9 mouse cellular contexts compared by ENCODE assay signal in genomic region chr13:3891479-3892087, GRCm38 (mm10). TPM values are rescaled to one million over a fixed set of nuclear protein-coding genes. Genes with fewer than 3 reads are reported as not detected.
DNase-seq lines count a peak whose midpoint lies in the region; ATAC-seq and TF ChIP-seq lines count a peak whose summit lies in the region.
"Had no signal": no experiment of that assay in that cellular context is flagged by ENCODE, and none has a peak within 500 bp of the region (broad histone marks: within the 10 kb centered on the region; RNA-seq: fewer than 3 reads in every experiment).

No protein-coding gene starts in this region.

- TF ChIP-seq CTCF in lung, postnatal 0 days (IDR thresholded peaks at IDR 0.05): no peak

- no peaks in the 10 kb centered on the region for H3K9me3 ChIP-seq in lung, postnatal 0 days (ENCODE audit: low read length)
- no peaks in the 10 kb centered on the region for H3K9me3 ChIP-seq in kidney, embryonic 14.5 days (ENCODE audit: control insufficient read depth, low read length)
- no peaks in the 10 kb centered on the region for H3K9me3 ChIP-seq in neural tube, embryonic 13.5 days

- no peak for DNase-seq in lung, postnatal 0 days (ENCODE audit: low spot score)
- DNase-seq in lung, postnatal 4 days: no peak
- peak; percentile 96 for DNase-seq in fat pad, adult 2 months (ENCODE audit: extremely low read depth, low read depth, low spot score)
- no peak for DNase-seq in gastrocnemius, postnatal 25 days
- DNase-seq in cerebellum, postnatal 36 days: no peak
- no peak for DNase-seq in natural killer cell, adult 2 months (ENCODE audit: low spot score in 2 of 2)

- H3K27ac ChIP-seq in lung, postnatal 0 days (ENCODE audit: low read length): peak overlapping the region; percentile 2
- H3K27ac ChIP-seq in kidney, embryonic 14.5 days (ENCODE audit: low read depth, low read length): no peak overlapping the region
- H3K27ac ChIP-seq in neural tube, embryonic 13.5 days (replicated peaks): no peak overlapping the region

- peaks cover 10% of the 10 kb centered on the region; the same call in 1 of the 2 replicates for H3K4me1 ChIP-seq in lung, postnatal 0 days (ENCODE audit: insufficient read depth, low read depth, low read length)
- peaks cover 7% of the 10 kb centered on the region; the same call in 1 of the 2 replicates for H3K4me1 ChIP-seq in kidney, embryonic 14.5 days (ENCODE audit: control insufficient read depth, insufficient read depth, low read length)
- H3K4me1 ChIP-seq in neural tube, embryonic 13.5 days (replicated peaks): 0 out of 2 replicates have a peak, but pooled peaks cover 5% of the 10 kb centered on the region

- H3K4me3 ChIP-seq in lung, postnatal 0 days (ENCODE audit: low read depth, low read length): peak overlapping the region; percentile 59
- peak overlapping the region; percentile 64 for H3K4me3 ChIP-seq in kidney, embryonic 14.5 days (ENCODE audit: low read length)
- peak overlapping the region; percentile 49 for H3K4me3 ChIP-seq in neural tube, embryonic 13.5 days

- TF ChIP-seq EP300 in lung, postnatal 0 days (IDR thresholded peaks at IDR 0.05): no peak

- H3K36me3 ChIP-seq in lung, postnatal 0 days (ENCODE audit: insufficient read depth, low read length): peaks cover 13% of the 10 kb centered on the region
- H3K36me3 ChIP-seq in kidney, embryonic 14.5 days (ENCODE audit: control insufficient read depth, insufficient read depth, low read length): peaks cover 26% of the 10 kb centered on the region
- H3K36me3 ChIP-seq in neural tube, embryonic 13.5 days: peaks cover 21% of the 10 kb centered on the region

- WGBS in lung, postnatal 0 days: 33% methylated on average over 8 of the region's 8 CpGs
- 31% methylated on average over 8 of the region's 8 CpGs for WGBS in kidney, embryonic 14.5 days
- 41% methylated on average over 8 of the region's 8 CpGs for WGBS in neural tube, embryonic 13.5 days

- no peaks in the 10 kb centered on the region for H3K27me3 ChIP-seq in lung, postnatal 0 days (replicated peaks; ENCODE audit: insufficient read depth, low read length)
- no peaks in the 10 kb centered on the region for H3K27me3 ChIP-seq in kidney, embryonic 14.5 days (ENCODE audit: control insufficient read depth, insufficient read depth, low read length)
- H3K27me3 ChIP-seq in neural tube, embryonic 13.5 days: no peaks in the 10 kb centered on the region

- no peak for ATAC-seq in lung, postnatal 0 days
- no peak for ATAC-seq in kidney, embryonic 14.5 days (ENCODE audit: low FRiP score, low TSS enrichment)
- no peak for ATAC-seq in neural tube, embryonic 13.5 days (ENCODE audit: low read depth)

- peak overlapping the region; percentile 45 for H3K9ac ChIP-seq in lung, postnatal 0 days (replicated peaks; ENCODE audit: low read depth)
- peak overlapping the region; percentile 12; the same call in 1 of the 2 replicates for H3K9ac ChIP-seq in kidney, embryonic 14.5 days (ENCODE audit: low read depth, low read length)
- no peak overlapping the region for H3K9ac ChIP-seq in neural tube, embryonic 13.5 days

- H3K4me2 ChIP-seq in lung, postnatal 0 days (replicated peaks; ENCODE audit: low read depth, low read length): peak overlapping the region; percentile 66
- peak overlapping the region; percentile 47 for H3K4me2 ChIP-seq in kidney, embryonic 14.5 days (replicated peaks; ENCODE audit: low read depth, low read length)
- H3K4me2 ChIP-seq in neural tube, embryonic 13.5 days: peak overlapping the region; percentile 69

RNA-seq across cellular contexts. Expression of gene Net1, which starts 26.4 kb away (rescaled TPM):
- 83.7 and 91.5 TPM in 2 replicates for polyA plus RNA-seq in lung, postnatal 0 days (2015; fragmentation: Nextera tagmentation; extraction: Ambion mirVana)
- polyA plus RNA-seq in kidney, embryonic 14.5 days (2014; fragmentation: Nextera tagmentation; extraction: Ambion mirVana): 28.5 and 43.9 TPM in 2 replicates
- polyA plus RNA-seq in neural tube, embryonic 13.5 days (2015; fragmentation: Nextera tagmentation; extraction: Ambion mirVana): 18.0 and 21.4 TPM in 2 replicates
- total RNA-seq in gastrocnemius, postnatal 25 days (2021): 10 to 100 TPM; 38.7 to 43.5 TPM

RNA-seq across cellular contexts. Expression of gene Tubal3, which starts 26.5 kb away (rescaled TPM):
- not detected in 2 replicates for polyA plus RNA-seq in lung, postnatal 0 days (2015; fragmentation: Nextera tagmentation; extraction: Ambion mirVana)
- polyA plus RNA-seq in kidney, embryonic 14.5 days (2014; fragmentation: Nextera tagmentation; extraction: Ambion mirVana): not detected in 2 replicates
- polyA plus RNA-seq in neural tube, embryonic 13.5 days (2015; fragmentation: Nextera tagmentation; extraction: Ambion mirVana): not detected in 2 replicates
- total RNA-seq in gastrocnemius, postnatal 25 days (2021): not detected
- total RNA-seq: adrenal gland, adult 18-20 months had no signal

RNA-seq across cellular contexts. Expression of gene Calm5, which starts 37.6 kb away (rescaled TPM):
- polyA plus RNA-seq in lung, postnatal 0 days (2015; fragmentation: Nextera tagmentation; extraction: Ambion mirVana): not detected in 2 replicates
- polyA plus RNA-seq in kidney, embryonic 14.5 days (2014; fragmentation: Nextera tagmentation; extraction: Ambion mirVana): not detected in 2 replicates
- polyA plus RNA-seq in neural tube, embryonic 13.5 days (2015; fragmentation: Nextera tagmentation; extraction: Ambion mirVana): not detected in 2 replicates
- not detected for total RNA-seq in gastrocnemius, postnatal 25 days (2021)
- total RNA-seq: adrenal gland, adult 18-20 months had no signal

RNA-seq across cellular contexts. Expression of gene Ucn3, which starts 53.6 kb away (rescaled TPM):
- not detected in 2 replicates for polyA plus RNA-seq in lung, postnatal 0 days (2015; fragmentation: Nextera tagmentation; extraction: Ambion mirVana)
- polyA plus RNA-seq in kidney, embryonic 14.5 days (2014; fragmentation: Nextera tagmentation; extraction: Ambion mirVana): not detected in 2 replicates
- not detected in 2 replicates for polyA plus RNA-seq in neural tube, embryonic 13.5 days (2015; fragmentation: Nextera tagmentation; extraction: Ambion mirVana)
- not detected for total RNA-seq in gastrocnemius, postnatal 25 days (2021)
- total RNA-seq: adrenal gland, adult 18-20 months had no signal

RNA-seq across cellular contexts. Expression of gene Calm4, which starts 54.0 kb away (rescaled TPM):
- not detected in 2 replicates for polyA plus RNA-seq in lung, postnatal 0 days (2015; fragmentation: Nextera tagmentation; extraction: Ambion mirVana)
- not detected in 2 replicates for polyA plus RNA-seq in kidney, embryonic 14.5 days (2014; fragmentation: Nextera tagmentation; extraction: Ambion mirVana)
- polyA plus RNA-seq in neural tube, embryonic 13.5 days (2015; fragmentation: Nextera tagmentation; extraction: Ambion mirVana): not detected in 2 replicates
- not detected for total RNA-seq in gastrocnemius, postnatal 25 days (2021)
- total RNA-seq: adrenal gland, adult 18-20 months had no signal
